Mouse (Mus musculus): ENCODE measurements around the gene Bbx. TPM values are rescaled to one million over a fixed set of nuclear protein-coding genes. Genes with fewer than 3 reads are reported as not detected.

Bbx gene
- polyA plus RNA-seq, 1 experiment from 2014 or later = 65.4 TPM

- H3K4me2 ChIP-seq = no peak overlapping the region
- H3K9ac ChIP-seq = no peak overlapping the region
- H3K4me3 ChIP-seq (replicated peaks) = no peak overlapping the region
- WGBS = 68% methylated on average over 7 of the region's 7 CpGs
- no peaks in the 10 kb centered on the region for H3K9me3 ChIP-seq (replicated peaks)
- no peak overlapping the region for H3K27ac ChIP-seq
- no peaks in the 10 kb centered on the region for H3K36me3 ChIP-seq
- no peaks in the 10 kb centered on the region for H3K27me3 ChIP-seq
- no peak for ATAC-seq (replicated peaks; ENCODE audit: low FRiP score)
- no peaks in the 10 kb centered on the region for H3K4me1 ChIP-seq
Measured at GRCm38 (mm10) chr16:50172760-50173159, 259.4 kb downstream of the Bbx start.

GRCm38 (mm10) chr16:50170812-50171211 lies 261.4 kb downstream of the Bbx start:
- Histone ChIP-seq H3K4me2 (no peak overlapping the region), H3K4me3 (replicated peaks) (no peak overlapping the region), H3K9me3 (replicated peaks) (no peaks in the 10 kb centered on the region), H3K27ac (no peak overlapping the region), H3K27me3 (no peaks in the 10 kb centered on the region), H3K4me1 (no peaks in the 10 kb centered on the region), H3K9ac (no peak overlapping the region), H3K36me3 (no peaks in the 10 kb centered on the region)
- 90% methylated on average over 5 of the region's 5 CpGs for WGBS
- no peak for ATAC-seq (replicated peaks; ENCODE audit: low FRiP score)

- H3K4me2 ChIP-seq = no peak overlapping the region
- no peaks in the 10 kb centered on the region for H3K27me3 ChIP-seq
- no peaks in the 10 kb centered on the region for H3K9me3 ChIP-seq (replicated peaks)
- H3K4me3 ChIP-seq (replicated peaks) = no peak overlapping the region
- no peaks in the 10 kb centered on the region for H3K36me3 ChIP-seq
- no peak overlapping the region for H3K9ac ChIP-seq
- 78% methylated on average over 10 of the region's 10 CpGs for WGBS
- ATAC-seq (replicated peaks; ENCODE audit: low FRiP score) = no peak
- no peak overlapping the region for H3K27ac ChIP-seq
- H3K4me1 ChIP-seq = peaks cover 10% of the 10 kb centered on the region; the same call in 1 of the 2 replicates
Measured at GRCm38 (mm10) chr16:50167983-50168299, 264.2 kb downstream of the Bbx start.

- Histone ChIP-seq H3K27me3 (no peaks in the 10 kb centered on the region), H3K9ac (no peak overlapping the region), H3K4me3 (replicated peaks) (no peak overlapping the region), H3K4me1 (peaks cover 10% of the 10 kb centered on the region; the same call in 1 of the 2 replicates), H3K4me2 (no peak overlapping the region), H3K9me3 (replicated peaks) (no peaks in the 10 kb centered on the region), H3K36me3 (no peaks in the 10 kb centered on the region), H3K27ac (no peak overlapping the region)
- no peak for ATAC-seq (replicated peaks; ENCODE audit: low FRiP score)
- WGBS = 80% methylated on average over 16 of the region's 16 CpGs
Measured at GRCm38 (mm10) chr16:50167231-50167982, 264.8 kb downstream of the Bbx start.

GRCm38 (mm10) chr16:50160418-50161271 lies 271.5 kb downstream of the Bbx start:
- Histone ChIP-seq H3K4me2 (no peak overlapping the region), H3K4me1 (peaks cover 10% of the 10 kb centered on the region; the same call in 1 of the 2 replicates), H3K4me3 (replicated peaks) (no peak overlapping the region), H3K36me3 (no peaks in the 10 kb centered on the region), H3K9me3 (replicated peaks) (no peaks in the 10 kb centered on the region), H3K9ac (no peak overlapping the region), H3K27me3 (no peaks in the 10 kb centered on the region), H3K27ac (no peak overlapping the region)
- ATAC-seq (replicated peaks; ENCODE audit: low FRiP score) = no peak
- 95% methylated on average over 11 of the region's 11 CpGs for WGBS

GRCm38 (mm10) chr16:50158546-50158945 lies 273.6 kb downstream of the Bbx start:
- no peaks in the 10 kb centered on the region for H3K27me3 ChIP-seq
- no peak overlapping the region for H3K4me2 ChIP-seq
- WGBS = 88% methylated on average over 5 of the region's 5 CpGs
- H3K4me1 ChIP-seq = peaks cover 5% of the 10 kb centered on the region; the same call in 1 of the 2 replicates
- H3K4me3 ChIP-seq (replicated peaks) = no peak overlapping the region
- no peaks in the 10 kb centered on the region for H3K36me3 ChIP-seq
- H3K9ac ChIP-seq = no peak overlapping the region
- no peaks in the 10 kb centered on the region for H3K9me3 ChIP-seq (replicated peaks)
- ATAC-seq (replicated peaks; ENCODE audit: low FRiP score) = no peak
- no peak overlapping the region for H3K27ac ChIP-seq

- no peak overlapping the region for H3K27ac ChIP-seq
- no peaks in the 10 kb centered on the region for H3K27me3 ChIP-seq
- 84% methylated on average over 4 of the region's 4 CpGs for WGBS
- ATAC-seq (replicated peaks; ENCODE audit: low FRiP score) = no peak
- H3K9ac ChIP-seq = no peak overlapping the region
- no peaks in the 10 kb centered on the region for H3K9me3 ChIP-seq (replicated peaks)
- H3K4me3 ChIP-seq (replicated peaks) = no peak overlapping the region
- H3K4me2 ChIP-seq = no peak overlapping the region
- no peaks in the 10 kb centered on the region for H3K36me3 ChIP-seq
- H3K4me1 ChIP-seq = no peaks in the 10 kb centered on the region
Measured at GRCm38 (mm10) chr16:50149606-50150005, 282.6 kb downstream of the Bbx start.

- 87% methylated on average over 2 of the region's 2 CpGs for whole genome bisulfite sequencing
Measured at GRCm38 (mm10) chr16:50147900-50148299, 284.3 kb downstream of the Bbx start.

More at GRCm38 (mm10) chr16:50147900-50148299, 284.3 kb downstream of the Bbx start:
- H3K36me3 ChIP-seq = no peaks in the 10 kb centered on the region
- no peak overlapping the region for H3K9ac ChIP-seq
- no peaks in the 10 kb centered on the region for H3K4me1 ChIP-seq
- H3K4me2 ChIP-seq = no peak overlapping the region
- no peaks in the 10 kb centered on the region for H3K9me3 ChIP-seq (replicated peaks)
- no peak for ATAC-seq (replicated peaks; ENCODE audit: low FRiP score)
- H3K27ac ChIP-seq = no peak overlapping the region
- no peaks in the 10 kb centered on the region for H3K27me3 ChIP-seq
- H3K4me3 ChIP-seq (replicated peaks) = no peak overlapping the region

Other genes starting within 250 kb of the Bbx start
- gene Ccdc54, start 158.8 kb upstream of the Bbx start, polyA plus RNA-seq (2015; fragmentation: Nextera tagmentation; extraction: Ambion mirVana) = not detected in 2 replicates